Mouse (Mus musculus) cortical plate, adult 2 months (tissue): ENCODE results near the gene Rtl8c.
"Not testable (repeated sequence)": the region's sequence is repeated elsewhere in the genome, so short reads cannot be mapped to it uniquely, and the experiment has no call there.

Experiments used
- CTCF ChIP-seq: fragments of 200-500 bp; IDR thresholded peaks from 2 replicates; pipeline ENCODE4 v1.5.1; 2011; ENCODE audit warnings: mild to moderate bottlenecking, control low read depth, low read length; ENCODE audit not compliant: insufficient read depth; ENCODE audit errors: extremely low read depth
- POLR2A ChIP-seq: fragments of 200-500 bp; IDR thresholded peaks from 2 replicates; pipeline ENCODE4 v1.6.1; 2011; ENCODE audit warnings: mild to moderate bottlenecking, low read length, control low read depth; ENCODE audit not compliant: insufficient read depth; ENCODE audit errors: extremely low read depth

DNA sequence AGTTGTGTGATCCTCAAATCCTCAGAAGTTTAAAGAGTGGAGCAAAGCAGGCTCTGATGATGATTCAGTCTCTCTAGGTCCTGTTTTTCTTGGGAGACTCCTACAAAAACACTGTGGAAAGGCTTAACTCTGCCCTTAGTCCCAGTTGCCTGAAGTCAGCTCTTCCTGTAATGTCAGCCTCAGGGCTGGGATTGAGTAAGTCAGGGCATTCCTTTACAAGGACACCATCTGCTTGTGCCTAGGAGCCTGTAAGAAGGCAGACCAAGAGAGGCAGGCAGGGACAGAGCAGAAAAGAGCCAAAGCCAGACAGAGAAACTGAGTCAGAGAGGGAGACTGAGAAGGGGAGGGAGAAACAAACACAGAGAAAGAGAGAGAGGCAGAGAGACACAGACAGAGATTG lies 3.6 kb downstream of the Rtl8c start:
- TF ChIP-seq CTCF, POLR2A: not testable (repeated sequence)
